Mouse (Mus musculus) midbrain, embryonic 15.5 days (tissue): Measurements from ENCODE around the gene Il17rb. TPM values are rescaled to one million over a fixed set of nuclear protein-coding genes. Genes with fewer than 3 reads are reported as not detected.

Source experiments
- ATAC-seq: fragments of 200-750 bp; cut with Nextera tagmentation; replicated peaks from 2 replicates; pipeline ENCODE4 v1.8.0; 2017; ENCODE audit warnings: moderate TSS enrichment
- H3K27ac ChIP-seq: fragments of 300-500 bp; sonication (generic); 2 replicates; pipeline ENCODE4 v1.5.1; 2015; ENCODE audit warnings: mild to moderate bottlenecking, inconsistent platforms
- H3K27me3 ChIP-seq: fragments of 300-500 bp; sonication (generic); replicated peaks from 2 replicates; pipeline ENCODE4 v1.6.1; 2015; ENCODE audit warnings: inconsistent platforms
- H3K36me3 ChIP-seq: fragments of 300-500 bp; sonication (generic); replicated peaks from 2 replicates; pipeline ENCODE4 v1.6.1; 2015; ENCODE audit warnings: inconsistent platforms
- H3K4me1 ChIP-seq: fragments of 300-500 bp; sonication (generic); 2 replicates; pipeline ENCODE4 v1.6.1; 2015; ENCODE audit warnings: inconsistent platforms
- H3K4me2 ChIP-seq: fragments of 300-500 bp; sonication (generic); 2 replicates; pipeline ENCODE4 v1.6.1; 2015; ENCODE audit warnings: inconsistent platforms, mild to moderate bottlenecking, moderate library complexity
- H3K4me3 ChIP-seq: fragments of 300-500 bp; sonication (generic); 2 replicates; pipeline ENCODE4 v1.5.1; 2015; ENCODE audit warnings: mild to moderate bottlenecking, inconsistent platforms
- H3K9ac ChIP-seq: fragments of 300-500 bp; sonication (generic); 2 replicates; pipeline ENCODE4 v1.6.1; 2015; ENCODE audit warnings: mild to moderate bottlenecking, inconsistent platforms
- H3K9me3 ChIP-seq: fragments of 300-500 bp; sonication (generic); 2 replicates; pipeline ENCODE4 v1.6.1; 2016; ENCODE audit warnings: inconsistent platforms
- WGBS: fragments of 180-500 bp; shearing (Covaris S2); methylation state at CpG from one replicate; pipeline ENCODE4 v1.1.7; 2015; ENCODE audit warnings: mixed read lengths; 5-methylcytosine and 5-hydroxymethylcytosine counted together
- polyA plus RNA-seq: library from polyadenylated mRNA; unstranded; fragments of >200 nt; fragmentation: Nextera tagmentation; extraction: Ambion mirVana; gene quantifications from 2 replicates; pipeline ENCODE4 v1.2.1, GENCODE M21; 2015

Gene Il17rb
- 2.1 TPM in 2 replicates for polyA plus RNA-seq

DNA sequence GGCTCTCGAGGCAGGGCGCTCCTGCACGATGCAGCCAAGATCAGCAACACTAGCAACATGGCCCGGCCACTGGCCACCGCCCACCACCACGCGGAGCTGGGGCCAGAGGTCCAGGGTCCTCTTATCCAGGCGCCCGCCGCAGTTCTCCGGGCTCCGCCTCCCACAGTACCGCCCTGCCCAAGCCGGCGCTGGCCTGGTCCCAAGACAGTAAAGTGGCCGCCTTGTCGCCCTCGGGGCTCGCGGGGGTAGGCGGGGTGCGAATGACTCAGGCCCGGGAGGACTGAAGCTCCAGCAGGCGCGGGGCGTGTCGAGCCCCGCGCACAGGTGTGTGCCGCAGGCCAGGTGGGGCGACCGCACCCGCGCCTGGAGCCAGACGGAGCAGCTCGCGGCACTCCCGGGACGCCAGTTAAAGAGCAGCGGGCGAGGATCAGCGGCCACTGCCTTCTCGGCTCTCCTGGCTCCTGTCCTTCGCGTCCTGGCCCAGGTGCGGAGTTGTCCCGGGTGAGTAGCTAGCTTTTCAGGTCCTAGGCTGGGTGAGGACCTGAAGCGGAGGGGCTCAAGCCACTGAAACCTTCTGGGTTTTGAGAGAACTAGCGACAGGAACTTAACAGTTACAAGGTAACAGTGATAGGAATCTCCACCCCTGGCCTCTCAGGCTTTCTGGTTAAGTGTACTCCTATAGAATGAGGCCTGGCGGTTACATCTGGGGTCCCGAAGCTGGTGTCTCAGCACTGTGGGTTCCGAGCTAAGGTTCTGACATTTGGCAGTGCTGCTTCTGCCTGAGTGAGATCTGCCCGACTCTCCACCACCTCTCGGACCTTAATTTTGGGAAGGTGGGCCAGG is at the start of gene Il17rb, which contains the start of gene Chdh:
Gene Il17rb, minus strand, starts transcription at position 164 of the 843 bp plus-strand sequence.
Gene Chdh, plus strand, starts transcription at position 291 of the 843 bp plus-strand sequence.
- Histone ChIP-seq H3K27me3 (peaks cover 19% of the 10 kb centered on the region), H3K4me3 (peak within 1 kb of the TSS; percentile 44), H3K9ac (peak within 1 kb of the TSS; percentile 34), H3K27ac (no peak within 1 kb of the TSS), H3K36me3 (no peaks in the 10 kb centered on the region), H3K4me2 (peak within 1 kb of the TSS; percentile 90), H3K9me3 (no peaks in the 10 kb centered on the region), H3K4me1 (peaks cover 10% of the 10 kb centered on the region)
- 10% methylated on average over 54 of the region's 54 CpGs for WGBS
- ATAC-seq, result peak; percentile 66

DNA sequence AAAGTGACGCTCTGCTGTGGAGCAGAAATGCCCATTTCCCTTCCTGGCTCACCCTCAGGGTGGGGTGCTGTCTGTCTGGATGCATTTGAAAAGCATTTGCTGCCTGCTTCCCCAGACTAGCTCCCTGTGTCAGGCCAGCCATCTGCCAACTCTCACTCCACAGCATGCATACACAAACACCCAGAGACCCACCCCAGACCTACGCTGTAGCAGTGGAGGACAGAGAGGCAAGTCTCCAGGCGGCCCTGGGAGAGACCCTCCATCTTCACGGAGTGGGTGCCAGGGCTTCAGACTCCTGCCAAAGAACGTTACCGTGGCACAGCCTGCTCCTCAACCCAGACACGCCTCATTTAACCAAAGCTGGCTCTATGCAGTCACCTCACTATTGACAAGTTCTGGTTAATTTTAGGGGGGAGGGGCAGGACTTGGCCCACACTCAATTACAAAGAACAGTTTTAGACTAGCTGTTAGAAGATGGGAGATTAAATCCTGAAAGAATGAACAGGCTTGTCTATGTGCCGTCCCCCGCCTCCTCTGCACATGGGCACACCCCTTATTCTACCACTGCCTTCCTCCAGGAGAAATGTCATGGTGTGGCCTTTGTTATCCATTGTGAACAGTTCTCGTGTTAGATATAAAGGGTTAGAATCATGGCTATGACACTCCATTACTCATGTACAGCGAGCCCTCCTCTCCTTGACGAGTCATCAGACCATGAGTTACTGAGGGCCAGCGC is 47.5 kb upstream of the Il17rb start:
- H3K9me3 ChIP-seq, result no peaks in the 10 kb centered on the region
- H3K27me3 ChIP-seq, result no peaks in the 10 kb centered on the region
- H3K9ac ChIP-seq, result no peak overlapping the region
- WGBS, result 40% methylated on average over 13 of the region's 13 CpGs
- peak; percentile 90 for ATAC-seq
- H3K27ac ChIP-seq, result 0 out of 2 replicates have a peak overlapping the region, but pooled peaks have one; percentile 34
- no peak overlapping the region for H3K4me2 ChIP-seq
- no peak overlapping the region for H3K4me3 ChIP-seq
- no peaks in the 10 kb centered on the region for H3K36me3 ChIP-seq
- peaks cover 4% of the 10 kb centered on the region; the same call in 1 of the 2 replicates for H3K4me1 ChIP-seq

DNA sequence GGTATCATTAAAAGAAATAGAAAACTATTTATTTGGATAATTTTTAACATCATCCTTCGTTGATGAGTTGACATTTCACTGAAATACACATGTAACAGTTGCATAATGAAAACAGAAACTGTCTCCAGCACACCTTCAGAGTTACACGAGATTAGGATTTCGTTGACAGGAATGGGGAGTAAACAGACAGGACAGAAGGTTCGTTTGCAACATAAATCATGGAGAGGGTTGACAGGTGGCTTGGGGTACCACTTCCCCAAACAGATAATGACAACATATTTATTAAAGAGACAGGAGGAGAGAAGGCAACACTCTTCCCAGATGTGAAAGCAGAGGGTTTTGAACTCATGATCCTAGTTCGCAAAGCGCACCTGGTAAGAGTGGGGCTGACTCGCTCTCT is 46.2 kb upstream of the Il17rb start:
- Histone ChIP-seq H3K4me2 (no peak overlapping the region), H3K36me3 (no peaks in the 10 kb centered on the region), H3K4me3 (no peak overlapping the region), H3K27me3 (no peaks in the 10 kb centered on the region), H3K4me1 (peaks cover 4% of the 10 kb centered on the region; the same call in 1 of the 2 replicates), H3K27ac (no peak overlapping the region), H3K9ac (no peak overlapping the region), H3K9me3 (no peaks in the 10 kb centered on the region)
- 83% methylated on average over 7 of the region's 7 CpGs for WGBS
- no peak for ATAC-seq

DNA sequence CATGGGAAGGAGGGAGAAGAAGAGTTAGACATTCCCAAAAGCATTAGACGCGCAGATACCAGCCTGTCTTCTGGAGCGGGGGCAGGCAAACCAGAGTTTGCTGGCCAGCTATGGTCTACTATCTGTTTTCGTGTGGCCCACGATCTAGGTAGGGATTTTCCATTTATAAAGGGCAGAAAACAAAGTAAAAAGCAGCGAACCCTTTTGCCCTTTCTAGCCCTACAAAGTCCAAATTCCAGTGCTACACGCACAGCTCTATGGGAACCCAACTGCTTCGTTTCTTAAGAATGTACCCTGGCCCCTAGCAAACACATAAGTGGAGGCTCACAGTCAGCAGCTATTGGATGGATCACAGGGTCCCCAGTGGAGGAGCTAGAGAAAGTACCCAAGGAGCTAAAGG is 41.6 kb upstream of the Il17rb start:
- WGBS, result 85% methylated on average over 8 of the region's 8 CpGs
- no peak for ATAC-seq
- Histone ChIP-seq H3K4me1 (no peaks in the 10 kb centered on the region), H3K9ac (no peak overlapping the region), H3K27ac (no peak overlapping the region), H3K4me3 (no peak overlapping the region), H3K36me3 (no peaks in the 10 kb centered on the region), H3K9me3 (no peaks in the 10 kb centered on the region), H3K4me2 (no peak overlapping the region), H3K27me3 (no peaks in the 10 kb centered on the region)

DNA sequence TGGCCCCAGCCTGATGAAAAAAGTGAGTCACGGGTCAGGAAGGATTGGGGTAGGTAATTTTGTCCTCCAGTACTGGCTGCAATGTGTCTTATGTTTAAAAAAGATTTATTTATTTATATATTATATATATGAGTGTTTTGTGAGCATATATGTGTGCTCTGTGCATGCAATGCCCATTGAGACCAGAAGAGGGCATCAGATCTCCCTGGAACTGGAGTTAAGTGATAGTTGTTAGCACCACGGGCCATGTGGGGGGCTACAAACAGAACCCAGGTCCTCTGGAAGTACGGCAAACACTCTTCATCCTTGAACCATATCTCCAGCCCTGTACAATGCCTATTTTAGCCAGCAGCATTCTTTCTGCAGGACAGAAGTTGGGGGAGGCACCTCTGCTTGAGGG is 39.4 kb upstream of the Il17rb start:
- Histone ChIP-seq H3K4me2 (no peak overlapping the region), H3K27me3 (no peaks in the 10 kb centered on the region), H3K9me3 (no peaks in the 10 kb centered on the region), H3K4me1 (no peaks in the 10 kb centered on the region), H3K27ac (no peak overlapping the region), H3K4me3 (no peak overlapping the region), H3K36me3 (no peaks in the 10 kb centered on the region), H3K9ac (no peak overlapping the region)
- WGBS, result 93% methylated on average over 3 of the region's 3 CpGs
- ATAC-seq, result no peak

DNA sequence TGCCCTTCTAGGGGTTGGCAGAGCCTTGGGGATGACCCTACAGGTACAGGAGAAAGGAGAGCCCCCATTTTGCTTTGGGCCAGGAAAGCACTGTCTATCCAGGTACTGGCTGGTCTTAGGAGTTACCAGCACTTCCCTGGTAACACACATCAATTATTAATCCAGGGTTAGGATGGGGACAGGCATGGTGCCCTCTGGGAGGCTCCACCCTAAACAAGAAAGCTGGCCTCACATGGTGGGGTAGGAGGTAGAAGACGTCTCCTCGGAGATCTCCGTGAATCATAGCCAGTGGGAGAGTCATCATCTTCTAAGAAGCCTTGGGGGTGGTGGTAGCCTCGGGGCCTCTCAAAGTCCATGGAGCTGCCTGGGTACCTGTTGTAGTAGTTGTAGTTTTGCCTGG is 38.3 kb upstream of the Il17rb start:
- Histone ChIP-seq H3K36me3 (peaks cover 4% of the 10 kb centered on the region; the same call in 1 of the 2 replicates), H3K4me3 (no peak overlapping the region), H3K27me3 (no peaks in the 10 kb centered on the region), H3K9ac (no peak overlapping the region), H3K4me2 (no peak overlapping the region), H3K9me3 (no peaks in the 10 kb centered on the region), H3K4me1 (no peaks in the 10 kb centered on the region), H3K27ac (no peak overlapping the region)
- ATAC-seq, result no peak
- 91% methylated on average over 4 of the region's 4 CpGs for WGBS

DNA sequence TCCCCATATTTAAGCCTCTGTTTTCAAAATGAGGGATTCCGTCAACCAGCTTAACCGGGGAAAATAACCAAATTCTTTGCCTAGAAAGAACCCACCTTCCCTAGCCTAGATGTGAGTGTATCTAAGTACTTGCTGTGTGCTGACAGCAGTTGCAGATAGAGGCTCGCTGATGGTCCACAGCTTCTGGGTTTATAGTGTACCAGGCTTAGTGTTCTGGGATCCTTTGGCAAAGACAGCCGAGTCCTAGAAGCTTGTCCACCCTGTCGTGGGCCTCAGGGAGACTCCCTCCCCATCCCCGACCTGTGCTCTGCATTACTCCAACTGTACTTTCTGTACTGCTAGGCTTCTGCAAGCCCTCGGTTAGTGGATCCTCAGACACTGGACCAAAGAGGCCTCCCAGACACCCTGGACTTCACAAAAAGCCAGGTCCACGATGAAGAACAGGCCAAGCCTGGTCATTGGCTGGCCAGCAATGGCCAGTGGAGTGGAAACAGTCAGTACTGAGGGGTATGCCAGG is 37.1 kb upstream of the Il17rb start:
- no peak overlapping the region for H3K4me2 ChIP-seq
- no peak for ATAC-seq
- H3K4me3 ChIP-seq, result no peak overlapping the region
- H3K9ac ChIP-seq, result no peak overlapping the region
- H3K36me3 ChIP-seq, result peaks cover 4% of the 10 kb centered on the region; the same call in 1 of the 2 replicates
- H3K4me1 ChIP-seq, result no peaks in the 10 kb centered on the region
- H3K27ac ChIP-seq, result no peak overlapping the region
- no peaks in the 10 kb centered on the region for H3K27me3 ChIP-seq
- WGBS, result 87% methylated on average over 8 of the region's 8 CpGs
- no peaks in the 10 kb centered on the region for H3K9me3 ChIP-seq

DNA sequence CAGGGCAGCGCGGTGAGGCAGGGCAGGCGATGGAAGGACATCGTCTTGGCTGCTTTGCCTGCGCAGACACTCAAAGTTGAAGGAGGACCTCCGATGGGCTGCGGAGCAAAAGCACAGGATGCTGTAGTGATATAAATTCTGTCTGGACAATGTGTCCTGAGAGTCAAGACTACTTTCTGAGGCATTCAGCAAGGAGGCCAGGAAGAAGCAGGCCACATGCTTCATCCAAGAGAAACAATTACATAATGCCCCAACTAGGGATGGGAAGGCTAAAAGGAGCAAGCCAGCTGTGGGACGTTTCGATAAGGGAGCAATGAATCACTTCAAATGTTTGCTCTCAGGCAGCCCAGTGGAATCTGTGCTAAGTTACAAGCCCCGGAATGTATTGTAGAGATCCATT is 36.5 kb upstream of the Il17rb start:
- Histone ChIP-seq H3K4me2 (no peak overlapping the region), H3K27ac (no peak overlapping the region), H3K9ac (no peak overlapping the region), H3K4me3 (no peak overlapping the region), H3K36me3 (peaks cover 4% of the 10 kb centered on the region; the same call in 1 of the 2 replicates), H3K4me1 (no peaks in the 10 kb centered on the region), H3K9me3 (no peaks in the 10 kb centered on the region), H3K27me3 (no peaks in the 10 kb centered on the region)
- no peak for ATAC-seq
- WGBS, result 89% methylated on average over 10 of the region's 10 CpGs

DNA sequence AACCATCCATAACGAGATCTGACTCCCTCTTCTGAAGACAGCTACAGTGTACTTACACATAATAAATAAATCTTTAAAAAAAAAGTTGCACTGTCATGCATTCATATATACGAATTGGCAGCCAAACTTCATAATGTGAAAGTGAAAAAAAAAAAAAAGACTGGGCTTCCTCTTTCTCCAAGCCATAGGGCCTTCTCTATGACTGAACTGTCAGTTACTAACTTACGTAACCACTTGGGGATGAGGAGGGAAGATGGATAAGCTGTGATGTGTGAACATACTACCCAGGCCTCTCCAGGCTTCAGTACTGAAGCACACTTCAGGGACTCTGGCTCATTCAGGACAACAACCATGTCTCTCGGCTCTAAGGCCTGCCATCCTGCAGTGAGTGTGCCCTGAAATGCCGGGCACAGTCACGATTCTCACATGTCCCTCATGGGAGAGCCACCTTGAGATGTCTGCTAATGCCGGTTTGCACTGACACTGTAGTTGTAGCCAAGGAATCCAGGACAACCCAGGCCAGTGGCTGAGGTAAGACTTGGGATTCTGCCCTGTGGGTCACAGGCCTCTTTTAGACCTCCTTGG is 34.8 kb upstream of the Il17rb start:
- WGBS, result 85% methylated on average over 7 of the region's 7 CpGs
- Histone ChIP-seq H3K27ac (no peak overlapping the region), H3K4me1 (no peaks in the 10 kb centered on the region), H3K27me3 (no peaks in the 10 kb centered on the region), H3K4me3 (no peak overlapping the region), H3K9me3 (no peaks in the 10 kb centered on the region), H3K4me2 (no peak overlapping the region), H3K36me3 (peaks cover 4% of the 10 kb centered on the region; the same call in 1 of the 2 replicates), H3K9ac (no peak overlapping the region)
- ATAC-seq, result no peak

DNA sequence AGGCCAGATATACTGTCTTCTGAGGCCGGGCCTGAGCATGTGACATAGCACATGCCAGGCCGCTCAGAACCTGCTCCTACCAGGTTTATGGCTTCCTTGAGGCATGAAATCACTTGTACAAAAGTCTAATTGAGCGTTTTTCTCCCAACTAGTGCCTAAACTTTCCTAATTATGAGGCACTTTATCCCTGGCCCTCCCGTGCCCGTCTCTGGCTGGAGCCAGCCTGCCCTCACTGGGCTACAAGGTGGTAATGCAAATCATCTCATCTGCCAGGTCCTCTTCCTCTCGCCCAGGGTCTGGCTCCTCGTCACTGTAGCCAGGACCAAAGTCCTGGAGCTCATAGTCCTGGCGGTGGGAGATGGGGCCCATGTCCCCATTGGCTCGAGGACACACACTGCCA is 33.1 kb upstream of the Il17rb start:
- Histone ChIP-seq H3K27me3 (no peaks in the 10 kb centered on the region), H3K9me3 (no peaks in the 10 kb centered on the region), H3K27ac (no peak overlapping the region), H3K4me2 (no peak overlapping the region), H3K4me1 (no peaks in the 10 kb centered on the region), H3K4me3 (no peak overlapping the region), H3K9ac (no peak overlapping the region), H3K36me3 (peaks cover 4% of the 10 kb centered on the region; the same call in 1 of the 2 replicates)
- 85% methylated on average over 9 of the region's 9 CpGs for WGBS
- no peak for ATAC-seq

DNA sequence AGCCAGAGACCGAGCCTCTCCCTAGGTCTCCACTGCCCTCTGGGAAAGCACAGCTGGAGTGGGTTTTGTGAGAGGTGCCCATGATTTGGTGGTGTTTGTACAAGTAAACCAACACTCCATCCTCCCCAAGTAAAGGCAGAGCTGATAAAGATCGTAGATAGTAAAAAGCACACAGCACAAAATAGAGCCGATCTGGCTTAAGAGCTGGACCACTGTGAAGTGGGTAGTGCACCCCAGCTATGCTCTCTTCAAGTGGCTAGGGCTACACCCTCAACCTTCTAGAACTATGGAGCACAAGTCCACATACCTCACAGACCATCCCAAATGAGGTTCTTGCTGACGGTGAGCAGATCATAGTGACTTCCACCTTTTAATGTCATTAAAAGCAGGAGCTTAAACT is 30.7 kb upstream of the Il17rb start:
- 80% methylated on average over 4 of the region's 4 CpGs for WGBS

DNA sequence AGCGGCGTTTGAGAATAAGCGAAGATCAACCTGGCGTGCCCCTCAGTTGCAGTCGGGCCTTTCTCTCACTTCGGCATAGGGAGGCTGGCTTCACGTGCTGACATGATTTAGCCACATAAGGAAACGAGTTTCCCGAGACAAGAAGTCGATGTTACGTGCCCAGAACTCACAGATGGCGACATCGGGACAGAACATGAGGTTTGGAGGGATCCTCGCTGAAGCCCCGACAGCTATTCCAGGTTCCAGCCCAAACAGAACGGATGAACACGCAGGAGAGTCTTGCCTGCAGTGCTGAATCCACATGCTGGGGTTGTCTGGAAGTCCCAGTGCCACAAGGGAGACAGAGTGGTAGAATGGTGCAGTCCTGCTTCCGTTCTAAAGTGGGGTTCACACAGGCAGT is 29.7 kb upstream of the Il17rb start:
- Histone ChIP-seq H3K4me3 (no peak overlapping the region), H3K4me2 (no peak overlapping the region), H3K9ac (no peak overlapping the region), H3K36me3 (peaks cover 4% of the 10 kb centered on the region; the same call in 1 of the 2 replicates), H3K9me3 (no peaks in the 10 kb centered on the region), H3K27me3 (no peaks in the 10 kb centered on the region), H3K4me1 (no peaks in the 10 kb centered on the region), H3K27ac (no peak overlapping the region)
- 91% methylated on average over 18 of the region's 18 CpGs for WGBS
- no peak for ATAC-seq

More for the DNA sequence above, 30.7 kb upstream of the Il17rb start:
- Histone ChIP-seq H3K27ac (no peak overlapping the region), H3K4me3 (no peak overlapping the region), H3K4me1 (no peaks in the 10 kb centered on the region), H3K9me3 (no peaks in the 10 kb centered on the region), H3K27me3 (no peaks in the 10 kb centered on the region), H3K9ac (no peak overlapping the region), H3K36me3 (peaks cover 4% of the 10 kb centered on the region; the same call in 1 of the 2 replicates), H3K4me2 (no peak overlapping the region)
- ATAC-seq, result no peak
